Mouse (Mus musculus) neural tube, embryonic 11.5 days (tissue): ENCODE data around the gene Gfm2. TPM values are rescaled to one million over a fixed set of nuclear protein-coding genes. Genes with fewer than 3 reads are reported as not detected.

Experiments
- ATAC-seq: fragments of 200-750 bp; cut with Nextera tagmentation; 2 replicates; pipeline ENCODE4 v1.8.0; 2017; ENCODE audit warnings: moderate number of reproducible peaks, mild to moderate bottlenecking, moderate TSS enrichment, moderate library complexity; ENCODE audit not compliant: insufficient read depth, low FRiP score, low TSS enrichment
- DNase-seq: peaks from one replicate; pipeline ENCODE4 v3.0.0-alpha.2; 2015; ENCODE audit warnings: low spot score
- H3K27ac ChIP-seq: fragments of 300-500 bp; sonication (generic); 2 replicates; pipeline ENCODE4 v1.5.1; 2014; ENCODE audit warnings: low read depth, mild to moderate bottlenecking, low read length
- H3K27me3 ChIP-seq: fragments of 300-500 bp; sonication (generic); 2 replicates; pipeline ENCODE4 v1.6.1; 2014; ENCODE audit warnings: mild to moderate bottlenecking, low read length, mixed read lengths; ENCODE audit not compliant: control insufficient read depth, insufficient read depth
- H3K36me3 ChIP-seq: fragments of 300-500 bp; sonication (generic); 2 replicates; pipeline ENCODE4 v1.6.1; 2014; ENCODE audit warnings: mild to moderate bottlenecking, low read length, moderate library complexity, mixed read lengths; ENCODE audit not compliant: control insufficient read depth, insufficient read depth
- H3K4me1 ChIP-seq: fragments of 300-500 bp; sonication (generic); 2 replicates; pipeline ENCODE4 v1.6.1; 2014; ENCODE audit warnings: low read length, mixed read lengths; ENCODE audit not compliant: control insufficient read depth, insufficient read depth
- H3K4me2 ChIP-seq: fragments of 300-500 bp; sonication (generic); 2 replicates; pipeline ENCODE4 v1.6.1; 2014; ENCODE audit warnings: low read depth, mild to moderate bottlenecking, moderate library complexity
- H3K4me3 ChIP-seq: fragments of 300-500 bp; sonication (generic); 2 replicates; pipeline ENCODE4 v1.5.1; 2014; ENCODE audit warnings: low read depth, low read length
- H3K9ac ChIP-seq: fragments of 300-500 bp; sonication (generic); 2 replicates; pipeline ENCODE4 v1.6.1; 2014; ENCODE audit warnings: mild to moderate bottlenecking, low read length
- H3K9me3 ChIP-seq: fragments of 300-500 bp; sonication (generic); 2 replicates; pipeline ENCODE4 v1.6.1; 2016; ENCODE audit warnings: low read length; ENCODE audit not compliant: control insufficient read depth
- WGBS: fragments of 180-500 bp; shearing (Covaris S2); extraction: QIAGEN DNeasy Blood & Tissue Kit; methylation state at CpG from one replicate; pipeline ENCODE4 v1.1.7; 2014; 5-methylcytosine and 5-hydroxymethylcytosine counted together
- polyA plus RNA-seq: library from polyadenylated mRNA; unstranded; fragments of >200 nt; fragmentation: Nextera tagmentation; extraction: Ambion mirVana; gene quantifications from 2 replicates; pipeline ENCODE4 v1.2.1, GENCODE M21; 2014

Gfm2 gene
- polyA plus RNA-seq, 1 experiment from 2014 or later, result 39.6 TPM

DNA sequence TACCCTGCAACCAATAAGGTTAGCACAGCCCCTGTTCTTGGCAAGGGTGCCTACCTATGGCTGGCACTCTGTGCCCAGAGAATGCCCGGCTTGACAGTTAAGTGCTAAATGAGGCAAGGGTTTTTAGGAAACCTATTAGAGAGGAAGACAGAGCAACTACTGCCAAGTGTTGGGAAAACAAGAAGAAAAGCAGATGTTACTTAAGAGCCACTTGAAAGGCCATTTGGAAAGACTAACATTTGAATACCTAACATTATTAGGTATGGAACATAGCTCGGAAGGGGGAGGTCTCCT is 59.1 kb downstream of the Gfm2 start:
- no peak for DNase-seq
- Histone ChIP-seq H3K9ac (no peak overlapping the region), H3K36me3 (no peaks in the 10 kb centered on the region), H3K27me3 (no peaks in the 10 kb centered on the region), H3K4me1 (no peaks in the 10 kb centered on the region), H3K4me3 (no peak overlapping the region), H3K9me3 (no peaks in the 10 kb centered on the region), H3K27ac (no peak overlapping the region), H3K4me2 (no peak overlapping the region)
- WGBS, result 85% methylated on average over 2 of the region's 2 CpGs
- no peak for ATAC-seq

DNA sequence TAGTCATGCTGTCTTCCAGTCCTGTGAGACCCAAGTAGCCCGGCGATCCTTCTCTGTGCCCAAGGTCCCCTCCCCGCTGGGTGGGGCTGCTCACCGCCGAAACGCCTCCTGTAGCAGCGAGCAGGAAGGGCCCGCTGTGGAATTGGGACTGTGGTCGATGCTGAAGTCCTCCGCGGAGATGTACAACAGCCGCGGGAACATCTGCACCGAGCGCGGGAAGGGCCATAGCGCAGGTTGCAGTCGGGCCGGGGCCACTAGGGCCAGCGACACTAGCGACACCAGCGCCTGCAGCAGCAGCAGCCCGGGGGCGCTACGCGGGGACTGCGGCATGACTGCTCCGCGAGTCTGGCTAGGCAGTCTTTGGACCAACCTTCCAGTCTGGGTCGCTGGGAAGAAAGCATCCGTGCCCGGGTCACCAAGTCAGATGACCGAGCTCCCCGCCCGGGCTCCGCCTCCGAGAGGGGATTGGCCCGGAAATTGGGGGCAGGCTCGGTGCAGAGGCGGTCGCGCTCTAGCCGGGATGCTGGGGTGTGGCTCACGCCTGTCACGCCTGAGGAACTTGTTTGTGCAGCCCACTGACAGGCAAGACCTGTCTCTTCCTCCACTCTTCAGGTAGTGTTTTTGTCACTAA is 60.3 kb downstream of the Gfm2 start, which contains the start of gene Hexb:
TSS of gene Hexb (minus strand) at position 426 of the 631 bp plus-strand sequence.
- peak within 1 kb of the TSS; percentile 56 for H3K4me3 ChIP-seq
- ATAC-seq (peak; percentile 91), DNase-seq (peak; percentile 86)
- H3K9ac ChIP-seq, result peak within 1 kb of the TSS; percentile 74
- peak within 1 kb of the TSS; percentile 40 for H3K27ac ChIP-seq
- H3K9me3 ChIP-seq, result no peaks in the 10 kb centered on the region
- peak within 1 kb of the TSS; percentile 94 for H3K4me2 ChIP-seq
- WGBS, result 0% methylated on average over 45 of the region's 45 CpGs
- H3K27me3 ChIP-seq, result no peaks in the 10 kb centered on the region
- no peaks in the 10 kb centered on the region for H3K4me1 ChIP-seq
- H3K36me3 ChIP-seq, result no peaks in the 10 kb centered on the region

DNA sequence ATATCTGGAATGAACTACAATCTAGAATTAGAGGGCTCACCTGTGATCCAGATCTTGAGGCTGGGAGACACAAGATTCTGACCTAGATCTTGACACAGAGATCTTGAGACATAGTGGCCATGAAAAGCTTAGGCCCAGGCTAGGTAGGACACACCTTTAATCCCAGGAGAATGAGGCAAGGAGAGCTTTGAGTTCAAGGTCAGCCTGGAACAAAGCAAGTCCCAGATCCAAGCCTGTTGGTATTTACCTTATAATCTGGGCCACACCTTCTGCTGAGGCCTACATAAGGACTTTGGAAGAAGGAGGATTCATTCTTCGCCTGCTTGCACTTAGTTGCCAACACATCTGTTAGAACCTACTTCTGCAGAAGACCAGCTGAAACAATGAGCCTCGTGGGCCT is 61.4 kb downstream of the Gfm2 start:
- 77% methylated on average over 2 of the region's 2 CpGs for WGBS
- no peak overlapping the region for H3K27ac ChIP-seq
- H3K27me3 ChIP-seq, result no peaks in the 10 kb centered on the region
- H3K36me3 ChIP-seq, result no peaks in the 10 kb centered on the region
- H3K4me2 ChIP-seq, result no peak overlapping the region
- H3K4me1 ChIP-seq, result no peaks in the 10 kb centered on the region
- no peak overlapping the region for H3K4me3 ChIP-seq
- DNase-seq (no peak), ATAC-seq (no peak)
- H3K9me3 ChIP-seq, result no peaks in the 10 kb centered on the region
- H3K9ac ChIP-seq, result no peak overlapping the region

DNA sequence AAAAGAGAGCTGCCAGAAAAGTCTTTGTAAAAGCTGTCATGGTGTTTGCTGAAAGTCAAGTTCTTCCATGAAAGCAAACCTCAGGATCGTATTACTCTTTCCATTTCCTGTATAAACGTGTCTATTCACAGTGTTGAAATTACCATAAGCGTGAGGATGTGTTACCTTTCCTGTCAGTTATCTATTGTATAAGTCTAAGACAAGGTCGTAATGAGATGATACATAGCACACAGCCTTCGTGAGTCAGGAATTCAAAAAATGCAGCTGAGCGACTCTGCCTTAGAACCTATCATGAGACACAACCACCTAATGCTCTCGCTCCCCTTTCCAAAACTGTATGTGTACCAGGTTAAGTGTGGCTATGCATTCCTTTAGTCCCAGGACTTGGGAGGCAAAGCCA is 63.3 kb downstream of the Gfm2 start:
- Histone ChIP-seq H3K4me2 (no peak overlapping the region), H3K27ac (no peak overlapping the region), H3K9ac (no peak overlapping the region), H3K4me3 (no peak overlapping the region), H3K4me1 (no peaks in the 10 kb centered on the region), H3K36me3 (no peaks in the 10 kb centered on the region), H3K9me3 (no peaks in the 10 kb centered on the region), H3K27me3 (no peaks in the 10 kb centered on the region)
- DNase-seq, result no peak
- no peak for ATAC-seq
- 73% methylated on average over 7 of the region's 7 CpGs for WGBS

DNA sequence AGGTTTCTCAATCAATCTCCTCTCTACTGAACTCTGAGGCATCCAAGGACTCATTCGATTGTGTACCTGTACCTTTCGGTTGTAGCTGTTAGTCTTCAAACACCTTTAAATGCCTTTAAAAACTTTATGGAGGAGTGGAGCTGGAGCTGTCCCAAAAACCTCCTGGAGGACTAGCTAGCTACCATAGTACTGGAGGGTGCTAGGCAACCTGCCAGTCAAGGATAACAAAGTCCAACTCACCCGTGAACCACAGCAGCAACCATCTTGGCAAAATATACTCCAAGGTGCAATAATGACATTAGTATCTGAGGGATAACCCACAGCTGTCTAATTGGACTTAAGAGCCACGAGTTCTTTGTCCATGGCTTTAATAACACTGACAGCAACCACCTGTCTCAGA is 64.2 kb downstream of the Gfm2 start:
- Histone ChIP-seq H3K4me3 (no peak overlapping the region), H3K36me3 (no peaks in the 10 kb centered on the region), H3K4me2 (no peak overlapping the region), H3K4me1 (no peaks in the 10 kb centered on the region), H3K9ac (no peak overlapping the region), H3K9me3 (no peaks in the 10 kb centered on the region), H3K27me3 (no peaks in the 10 kb centered on the region), H3K27ac (no peak overlapping the region)
- WGBS, result 81% methylated on average over 4 of the region's 4 CpGs
- ATAC-seq, result no peak
- DNase-seq, result no peak

DNA sequence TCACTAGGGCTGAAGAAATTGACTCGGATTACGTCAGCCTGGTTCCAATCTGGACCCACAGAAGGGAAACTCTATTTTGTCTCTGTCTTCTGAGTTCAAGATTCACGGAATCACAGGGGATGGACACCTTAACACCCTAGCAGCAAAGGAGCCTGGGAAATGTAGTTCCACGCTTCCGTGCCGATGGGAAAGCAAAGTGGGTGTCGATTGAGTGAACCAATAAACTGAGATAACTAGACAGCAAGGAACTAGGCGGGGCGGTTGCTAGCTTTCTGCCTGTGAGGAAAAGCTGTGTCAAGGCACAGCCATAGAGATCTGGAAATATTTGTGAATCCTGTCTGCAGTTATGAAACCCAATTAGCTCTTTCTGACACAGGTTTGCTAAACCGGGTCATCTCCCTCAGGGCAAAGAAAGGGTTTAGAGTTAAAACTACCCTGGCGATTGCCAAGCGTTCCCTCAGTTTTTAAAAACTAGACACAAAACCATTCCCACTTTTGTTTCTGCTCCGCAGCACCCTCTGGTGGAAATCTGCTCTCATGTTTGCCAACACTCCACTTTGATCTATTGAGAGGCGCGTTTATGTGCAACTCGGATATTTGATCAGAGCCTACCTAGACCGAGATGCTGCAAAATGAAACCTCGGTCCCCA is 67.4 kb downstream of the Gfm2 start:
- H3K36me3 ChIP-seq, result no peaks in the 10 kb centered on the region
- peak overlapping the region; percentile 61 for H3K4me2 ChIP-seq
- 16% methylated on average over 18 of the region's 18 CpGs for WGBS
- no peaks in the 10 kb centered on the region for H3K27me3 ChIP-seq
- 0 out of 2 replicates have a peak overlapping the region, but pooled peaks have one; percentile 14 for H3K9ac ChIP-seq
- H3K27ac ChIP-seq, result no peak overlapping the region; the same call in 1 of the 2 replicates
- 0 out of 2 replicates have a peak, but pooled peaks have one; percentile 38 for ATAC-seq
- peak overlapping the region; percentile 26 for H3K4me3 ChIP-seq
- no peaks in the 10 kb centered on the region for H3K9me3 ChIP-seq
- no peaks in the 10 kb centered on the region for H3K4me1 ChIP-seq
- DNase-seq, result peak; percentile 75

DNA sequence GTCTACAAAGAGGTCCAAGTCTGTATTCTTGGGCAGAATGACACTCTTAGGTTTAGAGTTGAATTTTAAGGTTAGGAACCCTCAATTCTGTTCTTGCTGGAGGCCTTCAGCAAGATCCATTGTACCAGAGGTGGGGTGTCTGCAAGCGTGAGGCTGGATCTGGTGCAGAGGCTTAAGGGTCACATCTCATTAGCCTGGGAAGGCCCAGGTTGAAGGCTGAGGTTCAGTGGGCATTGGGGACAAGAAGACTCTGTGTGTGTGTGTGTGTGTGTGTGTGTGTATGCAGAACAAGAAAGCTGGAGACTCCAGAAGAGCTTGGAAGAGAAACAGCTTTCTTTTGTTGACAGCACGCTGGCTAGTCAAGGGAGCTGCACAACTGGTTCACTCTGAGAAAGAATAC is 68.3 kb downstream of the Gfm2 start:
- Histone ChIP-seq H3K27ac (no peak overlapping the region), H3K4me2 (no peak overlapping the region), H3K4me1 (no peaks in the 10 kb centered on the region), H3K27me3 (no peaks in the 10 kb centered on the region), H3K36me3 (no peaks in the 10 kb centered on the region), H3K4me3 (no peak overlapping the region), H3K9ac (no peak overlapping the region), H3K9me3 (no peaks in the 10 kb centered on the region)
- ATAC-seq (no peak), DNase-seq (no peak)
- 91% methylated on average over 2 of the region's 2 CpGs for WGBS

DNA sequence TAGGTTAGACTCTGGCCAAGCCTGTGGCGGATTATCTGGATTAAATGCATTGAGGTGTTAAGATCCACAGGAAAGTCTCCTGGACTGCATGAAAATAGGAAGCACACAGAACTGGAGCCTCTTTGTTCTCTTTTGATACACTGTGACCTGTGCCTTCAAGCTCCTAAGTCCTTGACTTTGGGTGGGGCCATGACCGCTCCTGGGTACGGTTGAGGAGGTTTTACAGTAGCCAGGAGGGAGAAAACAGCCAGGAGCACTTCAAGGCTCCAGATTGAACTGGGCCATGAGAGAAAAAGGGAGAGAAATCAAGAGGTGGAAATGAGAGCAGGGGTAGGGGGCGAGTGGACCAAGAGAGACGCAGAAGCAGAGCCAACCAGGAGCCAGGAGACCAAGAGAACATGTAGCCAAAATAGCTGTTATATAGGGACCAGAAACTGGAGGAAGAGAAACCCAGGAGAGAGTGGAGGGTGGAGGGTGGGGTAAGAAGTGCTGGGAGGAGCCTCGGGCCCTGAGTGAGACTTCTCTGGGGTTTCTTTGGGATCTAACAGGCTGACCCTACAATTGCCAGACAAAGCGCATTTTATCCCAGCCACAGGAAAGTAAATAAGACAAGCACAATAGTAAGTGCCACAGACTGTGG is 69.9 kb downstream of the Gfm2 start:
- 83% methylated on average over 7 of the region's 7 CpGs for WGBS
- H3K4me3 ChIP-seq, result no peak overlapping the region
- no peak overlapping the region for H3K4me2 ChIP-seq
- H3K27me3 ChIP-seq, result no peaks in the 10 kb centered on the region
- H3K27ac ChIP-seq, result no peak overlapping the region
- no peak for DNase-seq
- no peak for ATAC-seq
- H3K4me1 ChIP-seq, result no peaks in the 10 kb centered on the region
- no peaks in the 10 kb centered on the region for H3K36me3 ChIP-seq
- no peak overlapping the region for H3K9ac ChIP-seq
- H3K9me3 ChIP-seq, result no peaks in the 10 kb centered on the region

DNA sequence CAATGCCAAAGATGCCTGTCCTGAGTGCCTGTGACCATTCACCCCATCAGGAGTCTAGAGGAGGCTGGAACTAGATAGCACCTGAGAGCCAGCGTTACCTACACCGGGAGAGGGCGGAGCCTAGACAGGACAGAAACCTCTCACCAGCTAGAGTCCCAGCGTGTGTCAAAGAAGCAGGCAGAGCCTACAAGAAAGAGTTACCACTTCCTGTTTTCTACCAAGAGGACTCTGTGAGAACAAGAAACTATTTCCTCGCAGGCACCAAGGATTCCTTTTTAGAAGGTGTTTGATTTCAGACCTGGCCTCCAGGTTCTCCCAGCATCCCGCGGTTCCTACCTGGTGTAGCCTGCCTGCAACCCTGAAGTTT is 70.4 kb downstream of the Gfm2 start:
- Histone ChIP-seq H3K4me2 (no peak overlapping the region), H3K36me3 (no peaks in the 10 kb centered on the region), H3K4me3 (no peak overlapping the region), H3K27me3 (no peaks in the 10 kb centered on the region), H3K4me1 (no peaks in the 10 kb centered on the region), H3K9me3 (no peaks in the 10 kb centered on the region), H3K27ac (no peak overlapping the region), H3K9ac (no peak overlapping the region)
- WGBS, result 56% methylated on average over 7 of the region's 7 CpGs
- no peak for DNase-seq
- no peak for ATAC-seq
